Mouse (Mus musculus) adrenal gland, adult 2 months (tissue): Measurements from ENCODE around the gene Aktip. TPM values are rescaled to one million over a fixed set of nuclear protein-coding genes. Genes with fewer than 3 reads are reported as not detected.

ENCODE experiments used
- DNase-seq: peaks from one replicate; pipeline ENCODE4 v3.0.0; 2021
- long read RNA-seq: library from polyadenylated mRNA; stranded (forward); transcript quantifications from one replicate; pipeline ENCODE4 v2.0.0, GENCODE M21; 2021
- polyA plus RNA-seq: library from polyadenylated mRNA; depleted of rRNA; stranded (reverse); fragments of >200 nt; gene quantifications from 2 replicates; pipeline ENCODE4 v1.2.3, GENCODE M21; 2012; rRNA removed
- total RNA-seq, 2 experiments: library from RNA; stranded (reverse); gene quantifications; 2 replicates each; pipeline ENCODE4 v1.2.3; 2021

Gene Aktip
- 10 to 100 TPM; 42.6 to 47.5 TPM for total RNA-seq
- 15.1 and 18.1 TPM in 2 replicates for polyA plus RNA-seq
- long read RNA-seq, transcript Aktip-201 (10 exons, 1,171 nt) = minor isoform, 14 of 81 reads
- long read RNA-seq, transcript Aktip-202 (11 exons, 2,200 nt) = minor isoform, 5 of 81 reads
- long read RNA-seq, transcript Aktip-205 (10 exons, 2,079 nt) = major isoform, 52 of 81 reads
- long read RNA-seq, partial matches to known transcripts = 0 of 81 reads
- long read RNA-seq, other reads (novel, unspliced or antisense) = 10 of 81 reads

GRCm38 (mm10) chr8:91199876-91200275 is at the start of gene Aktip:
Aktip (minus strand) TSS chr8:91199976.
- no peak for DNase-seq

GRCm38 (mm10) chr8:91245821-91246454 is 46.2 kb upstream of the Aktip start:
- no peak for DNase-seq

- no peak for DNase-seq
Observed at GRCm38 (mm10) chr8:91242721-91243120, 42.9 kb upstream of the Aktip start.

- DNase-seq = no peak
Observed at GRCm38 (mm10) chr8:91241873-91242519, 42.2 kb upstream of the Aktip start.

GRCm38 (mm10) chr8:91241371-91241770 is 41.6 kb upstream of the Aktip start:
- DNase-seq = no peak

- no peak for DNase-seq
Observed at GRCm38 (mm10) chr8:91237191-91237590, 37.4 kb upstream of the Aktip start.

GRCm38 (mm10) chr8:91234097-91234496 is 34.3 kb upstream of the Aktip start:
- DNase-seq = no peak

GRCm38 (mm10) chr8:91227421-91227841 is 27.7 kb upstream of the Aktip start:
- peak; percentile 21 for DNase-seq

GRCm38 (mm10) chr8:91224227-91224626 is 24.5 kb upstream of the Aktip start:
- DNase-seq = no peak

- no peak for DNase-seq
Observed at GRCm38 (mm10) chr8:91221841-91222240, 22.1 kb upstream of the Aktip start.

GRCm38 (mm10) chr8:91218271-91218670 is 18.5 kb upstream of the Aktip start:
- DNase-seq = no peak

- DNase-seq = no peak
Observed at GRCm38 (mm10) chr8:91217062-91217905, 17.5 kb upstream of the Aktip start.

GRCm38 (mm10) chr8:91214287-91214686 is 14.5 kb upstream of the Aktip start:
- no peak for DNase-seq

- no peak for DNase-seq
Observed at GRCm38 (mm10) chr8:91212948-91213347, 13.2 kb upstream of the Aktip start.

GRCm38 (mm10) chr8:91209658-91210057 is 9.9 kb upstream of the Aktip start:
- no peak for DNase-seq

- no peak for DNase-seq
Observed at GRCm38 (mm10) chr8:91207676-91208075, 7.9 kb upstream of the Aktip start.

- no peak for DNase-seq
Observed at GRCm38 (mm10) chr8:91205897-91206296, 6.1 kb upstream of the Aktip start.

GRCm38 (mm10) chr8:91201184-91201583 is 1.4 kb upstream of the Aktip start:
- DNase-seq = no peak

GRCm38 (mm10) chr8:91198036-91198435 is 1.7 kb downstream of the Aktip start:
- DNase-seq = no peak

GRCm38 (mm10) chr8:91197233-91197632 is 2.5 kb downstream of the Aktip start:
- DNase-seq = no peak

GRCm38 (mm10) chr8:91196661-91197060 is 3.1 kb downstream of the Aktip start:
- no peak for DNase-seq

- DNase-seq = no peak
Observed at GRCm38 (mm10) chr8:91194081-91194480, 5.7 kb downstream of the Aktip start.
